Mouse (Mus musculus): Measurements from ENCODE around the gene Gm16253. TPM values are rescaled to one million over a fixed set of nuclear protein-coding genes. Genes with fewer than 3 reads are reported as not detected.
A peak's percentile ranks its signal among the peaks of the same experiment; 100 is the strongest.

The Gm16253 gene
- polyA plus RNA-seq, 1 experiment, result not detected

DNA sequence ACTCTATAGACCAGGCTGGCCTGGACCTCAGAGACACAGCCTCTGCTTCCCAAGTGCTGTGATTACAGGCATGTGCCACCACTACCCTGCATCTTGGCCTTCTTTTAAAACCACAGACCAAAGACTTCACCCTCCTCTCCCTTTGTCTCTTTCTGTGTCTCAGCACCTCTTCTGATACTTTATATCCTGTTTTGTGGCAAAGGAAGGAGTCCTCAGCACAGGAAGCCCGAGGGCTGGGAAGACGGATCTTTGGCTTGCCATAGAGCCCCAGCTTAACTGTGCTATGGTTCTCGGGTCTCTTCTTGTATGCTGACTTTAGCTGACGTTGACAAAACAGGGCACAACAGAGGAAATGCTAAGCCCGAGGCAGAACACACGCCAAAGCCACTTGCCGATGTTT lies 6.1 kb upstream of the Gm16253 start:
- WGBS, result 40% methylated on average over 7 of the region's 7 CpGs
- no peak for TF ChIP-seq POLR2A (IDR thresholded peaks at IDR 0.05; ENCODE audit: borderline replicate concordance, extremely low read depth, low read depth, low read length)
- TF ChIP-seq CTCF (IDR thresholded peaks at IDR 0.05; ENCODE audit: insufficient read depth, low read length), result no peak
- H3K4me1 ChIP-seq (ENCODE audit: control insufficient read depth, insufficient read depth, low read length), result peaks cover 24% of the 10 kb centered on the region
- no peak for DNase-seq
- no peak overlapping the region for H3K4me3 ChIP-seq (replicated peaks; ENCODE audit: extremely low read depth, low read depth, low read length)

DNA sequence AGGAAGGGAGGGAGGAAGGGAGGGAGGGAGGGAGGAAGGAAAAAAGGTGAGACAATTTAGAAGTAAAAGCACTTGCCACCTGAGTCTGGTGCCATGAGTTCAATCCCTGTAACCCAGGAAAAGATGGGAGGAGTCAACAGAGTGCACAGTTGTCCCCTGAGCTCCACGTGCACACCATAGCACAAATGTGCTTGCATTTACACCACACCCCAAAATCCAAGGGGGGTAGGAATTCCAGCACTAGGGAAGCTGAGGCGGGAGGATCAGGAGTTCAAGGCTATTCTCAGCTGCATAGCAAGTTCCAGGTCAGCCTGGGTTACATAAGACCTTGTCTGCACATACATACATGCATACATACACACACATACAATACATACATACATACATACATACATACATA lies 5.4 kb upstream of the Gm16253 start:
- 65% methylated on average over 2 of the region's 2 CpGs for WGBS
- peaks cover 29% of the 10 kb centered on the region for H3K4me1 ChIP-seq (ENCODE audit: control insufficient read depth, insufficient read depth, low read length)
- DNase-seq, result no peak
- no peak overlapping the region for H3K4me3 ChIP-seq (replicated peaks; ENCODE audit: extremely low read depth, low read depth, low read length)
- TF ChIP-seq CTCF (IDR thresholded peaks at IDR 0.05; ENCODE audit: insufficient read depth, low read length) (no peak), POLR2A (IDR thresholded peaks at IDR 0.05; ENCODE audit: borderline replicate concordance, extremely low read depth, low read depth, low read length) (no peak)

- Histone ChIP-seq H3K4me1 (ENCODE audit: control insufficient read depth, insufficient read depth, low read length) (peaks cover 32% of the 10 kb centered on the region), H3K4me3 (replicated peaks; ENCODE audit: extremely low read depth, low read depth, low read length) (no peak overlapping the region)
- TF ChIP-seq POLR2A (IDR thresholded peaks at IDR 0.05; ENCODE audit: borderline replicate concordance, extremely low read depth, low read depth, low read length), result peak; percentile 24; the same call in 1 of the 2 replicates
- TF ChIP-seq CTCF (IDR thresholded peaks at IDR 0.05; ENCODE audit: insufficient read depth, low read length), result no peak
- WGBS, result 42% methylated on average over 16 of the region's 16 CpGs
- peak; percentile 41 for DNase-seq
Measured at GRCm38 (mm10) chr3:96571896-96572698, 4.7 kb upstream of the Gm16253 start.

- Histone ChIP-seq H3K4me3 (replicated peaks; ENCODE audit: extremely low read depth, low read depth, low read length) (no peak overlapping the region), H3K4me1 (ENCODE audit: control insufficient read depth, insufficient read depth, low read length) (peaks cover 40% of the 10 kb centered on the region)
- 74% methylated on average over 19 of the region's 19 CpGs for WGBS
- TF ChIP-seq CTCF (IDR thresholded peaks at IDR 0.05; ENCODE audit: insufficient read depth, low read length) (no peak), POLR2A (IDR thresholded peaks at IDR 0.05; ENCODE audit: borderline replicate concordance, extremely low read depth, low read depth, low read length) (no peak)
- peak; percentile 7 for DNase-seq
Measured at GRCm38 (mm10) chr3:96573611-96574511, 2.9 kb upstream of the Gm16253 start.

- no peak for TF ChIP-seq POLR2A (IDR thresholded peaks at IDR 0.05; ENCODE audit: borderline replicate concordance, extremely low read depth, low read depth, low read length)
- no peak for TF ChIP-seq CTCF (IDR thresholded peaks at IDR 0.05; ENCODE audit: insufficient read depth, low read length)
- peaks cover 43% of the 10 kb centered on the region for H3K4me1 ChIP-seq (ENCODE audit: control insufficient read depth, insufficient read depth, low read length)
- DNase-seq, result peak; percentile 31
- no peak overlapping the region for H3K4me3 ChIP-seq (replicated peaks; ENCODE audit: extremely low read depth, low read depth, low read length)
- 64% methylated on average over 8 of the region's 8 CpGs for whole genome bisulfite sequencing
Measured at GRCm38 (mm10) chr3:96575272-96575984, 1.4 kb upstream of the Gm16253 start.

DNA sequence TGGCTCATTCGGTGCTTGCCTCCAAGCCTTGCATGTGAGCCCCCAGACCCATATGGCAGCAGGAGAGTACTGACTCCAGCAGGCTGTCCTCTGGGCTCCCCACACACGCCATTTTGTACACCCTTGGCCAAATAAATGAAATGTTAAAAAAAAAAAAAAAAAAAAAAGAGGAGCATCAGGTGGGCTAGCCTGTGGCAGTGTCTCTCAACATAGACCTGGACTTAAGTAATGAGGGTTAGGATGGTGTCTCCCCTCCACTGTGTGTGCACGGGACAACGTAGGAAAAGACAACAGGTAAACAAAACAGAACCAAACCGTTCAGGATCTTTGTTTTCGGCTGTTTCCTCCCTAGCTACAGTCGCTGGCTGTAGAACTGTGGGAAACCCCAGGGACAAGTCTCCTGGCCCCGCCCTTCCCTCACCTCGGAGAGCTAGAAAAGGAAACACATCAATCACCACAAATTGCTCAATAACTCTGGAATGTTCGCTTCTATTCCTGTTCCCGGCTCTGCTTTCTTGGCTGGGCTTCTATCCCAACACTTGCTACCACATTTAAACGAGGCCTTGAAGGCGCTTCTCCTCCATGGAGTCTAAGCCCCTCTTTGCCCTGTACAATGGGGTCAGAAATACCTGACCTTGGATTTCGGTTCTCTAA lies 652 bp upstream of the Gm16253 start:
- Histone ChIP-seq H3K4me3 (replicated peaks; ENCODE audit: extremely low read depth, low read depth, low read length) (peak overlapping the region; percentile 22), H3K4me1 (ENCODE audit: control insufficient read depth, insufficient read depth, low read length) (peaks cover 37% of the 10 kb centered on the region)
- TF ChIP-seq POLR2A (IDR thresholded peaks at IDR 0.05; ENCODE audit: borderline replicate concordance, extremely low read depth, low read depth, low read length) (no peak; the same call in 1 of the 2 replicates), CTCF (IDR thresholded peaks at IDR 0.05; ENCODE audit: insufficient read depth, low read length) (no peak)
- no peak for DNase-seq
- 10% methylated on average over 14 of the region's 14 CpGs for WGBS

DNA sequence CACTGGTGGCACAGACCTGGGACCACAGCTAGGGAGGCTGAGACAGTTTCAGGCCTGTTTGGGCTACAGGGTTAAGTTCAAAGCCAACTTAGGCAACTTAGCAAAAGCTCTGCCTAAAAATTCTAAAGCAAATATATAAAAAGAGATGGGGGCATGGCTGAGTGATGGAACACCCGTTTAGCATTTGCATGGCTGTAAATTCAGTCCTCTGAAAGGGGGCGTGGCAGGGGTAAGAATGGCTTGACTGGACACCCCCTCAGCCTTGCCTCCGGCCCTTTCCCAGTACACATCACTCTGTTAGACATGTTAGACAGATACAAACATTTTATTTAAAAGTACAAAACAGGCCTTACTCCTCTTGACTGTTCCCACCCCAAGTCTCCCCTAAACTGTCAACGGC lies 782 bp downstream of the Gm16253 start:
- H3K4me1 ChIP-seq (ENCODE audit: control insufficient read depth, insufficient read depth, low read length), result peaks cover 31% of the 10 kb centered on the region
- no peak for DNase-seq
- WGBS, result 49% methylated on average over 4 of the region's 4 CpGs
- TF ChIP-seq CTCF (IDR thresholded peaks at IDR 0.05; ENCODE audit: insufficient read depth, low read length) (no peak), POLR2A (IDR thresholded peaks at IDR 0.05; ENCODE audit: borderline replicate concordance, extremely low read depth, low read depth, low read length) (no peak)
- H3K4me3 ChIP-seq (replicated peaks; ENCODE audit: extremely low read depth, low read depth, low read length), result peak overlapping the region; percentile 0

GRCm38 (mm10) chr3:96578561-96579238 lies 1.9 kb downstream of the Gm16253 start:
- 64% methylated on average over 12 of the region's 12 CpGs for WGBS
- peaks cover 31% of the 10 kb centered on the region for H3K4me1 ChIP-seq (ENCODE audit: control insufficient read depth, insufficient read depth, low read length)

More at GRCm38 (mm10) chr3:96578561-96579238, 1.9 kb downstream of the Gm16253 start:
- TF ChIP-seq POLR2A (IDR thresholded peaks at IDR 0.05; ENCODE audit: borderline replicate concordance, extremely low read depth, low read depth, low read length) (no peak), CTCF (IDR thresholded peaks at IDR 0.05; ENCODE audit: insufficient read depth, low read length) (no peak)
- DNase-seq, result peak; percentile 12
- no peak overlapping the region for H3K4me3 ChIP-seq (replicated peaks; ENCODE audit: extremely low read depth, low read depth, low read length)

Data from lung, adult 2 months (tissue).